Mouse (Mus musculus) left cerebral cortex, postnatal 10 days (tissue): ENCODE data around the gene Eif2b3. TPM values are rescaled to one million over a fixed set of nuclear protein-coding genes. Genes with fewer than 3 reads are reported as not detected.
A peak's percentile ranks its signal among the peaks of the same experiment; 100 is the strongest.

Experiments used
- DNase-seq, 2 experiments: peaks; one replicate each; pipeline ENCODE4 v3.0.0; 2021 to 2022; ENCODE audit warnings: low spot score in 2 of 2, mixed read lengths in 1 of 2; ENCODE audit errors: extremely low spot score in 1 of 2
- intact Hi-C: fragments of 180-260 bp; cut with DNase I; formaldehyde crosslinking; loops from one replicate; pipeline ENCODE4 v1.15.1; 2025
- total RNA-seq, 2 experiments: library from RNA; stranded (reverse); gene quantifications; 2 replicates each; pipeline ENCODE4 v1.2.3; 2021

Gene Eif2b3
- total RNA-seq = 10 to 100 TPM; 25.5 to 26.9 TPM

GRCm38 (mm10) chr4:117019206-117020134 is at the start of gene Eif2b3:
Eif2b3 (plus strand) TSS chr4:117019402.
- intact Hi-C loops = no loop called here

GRCm38 (mm10) chr4:116976503-116976902 is 42.7 kb upstream of the Eif2b3 start:
- no peak for DNase-seq
- intact Hi-C loops = no loop called here

More at GRCm38 (mm10) chr4:117019206-117020134, at the start of gene Eif2b3:
- DNase-seq = peak; percentile 84 to 93

GRCm38 (mm10) chr4:116985681-116986080 is 33.5 kb upstream of the Eif2b3 start:
- intact Hi-C loops = no loop called here
- DNase-seq = no peak

- intact Hi-C loops = no loop called here
- DNase-seq = peak; percentile 63 to 87
These were observed 32.6 kb upstream of the Eif2b3 start for GRCm38 (mm10) chr4:116986400-116987121.

GRCm38 (mm10) chr4:116987122-116987456 is 32.1 kb upstream of the Eif2b3 start:
- no peak for DNase-seq
- intact Hi-C loops = no loop called here

GRCm38 (mm10) chr4:116989731-116990130 is 29.5 kb upstream of the Eif2b3 start:
- DNase-seq = no peak

GRCm38 (mm10) chr4:116991366-116991765 is 27.8 kb upstream of the Eif2b3 start:
- intact Hi-C loops = loop anchor here (1.0 to 10.0 kb wide), 3 partner anchors 114 to 277 kb away; partner anchors contain the start of gene Zswim5
- peak; percentile 74 to 75 for DNase-seq

More at GRCm38 (mm10) chr4:116989731-116990130, 29.5 kb upstream of the Eif2b3 start:
- intact Hi-C loops = loop anchor here (5.0 to 10.0 kb wide), 2 partner anchors 112 to 275 kb away; partner anchors contain the start of gene Zswim5

- DNase-seq = peak; percentile 95
- intact Hi-C loops = loop anchor here (5.0 to 10.0 kb wide), 2 partner anchors 117 to 279 kb away; partner anchors contain the start of gene Zswim5
These were observed 25.3 kb upstream of the Eif2b3 start, which contains the start of gene Urod for GRCm38 (mm10) chr4:116993672-116994621. Urod (minus strand) TSS chr4:116994413.

- peak in 1 of 2 experiments; percentile 71 for DNase-seq
- intact Hi-C loops = loop anchor here (10.0 kb wide), 1 partner anchor 280 kb away; no protein-coding TSS in a partner anchor
These were observed 23.9 kb upstream of the Eif2b3 start, which contains the start of gene Hectd3 for GRCm38 (mm10) chr4:116995131-116995797. Hectd3 (plus strand) TSS chr4:116995317.

GRCm38 (mm10) chr4:116995798-116996135 is 23.4 kb upstream of the Eif2b3 start:
- peak in 1 of 2 experiments; percentile 69 for DNase-seq
- intact Hi-C loops = loop anchor here (10.0 kb wide), 1 partner anchor 281 kb away; no protein-coding TSS in a partner anchor

GRCm38 (mm10) chr4:116999513-117000154 is 19.6 kb upstream of the Eif2b3 start:
- DNase-seq = no peak
- intact Hi-C loops = loop anchor here (5.0 to 10.0 kb wide), 2 partner anchors 148 to 285 kb away; no protein-coding TSS in a partner anchor

- DNase-seq = no peak
- intact Hi-C loops = loop anchor here (5.0 kb wide), 1 partner anchor 145 kb away; no protein-coding TSS in a partner anchor
These were observed 17.2 kb upstream of the Eif2b3 start for GRCm38 (mm10) chr4:117001957-117002356.

GRCm38 (mm10) chr4:117002543-117003521 is 16.4 kb upstream of the Eif2b3 start:
- intact Hi-C loops = loop anchor here (5.0 kb wide), 1 partner anchor 144 kb away; no protein-coding TSS in a partner anchor
- DNase-seq = peak; percentile 61 to 71

GRCm38 (mm10) chr4:117004649-117005048 is 14.6 kb upstream of the Eif2b3 start:
- DNase-seq = no peak
- intact Hi-C loops = loop anchor here (5.0 kb wide), 1 partner anchor 143 kb away; no protein-coding TSS in a partner anchor

- intact Hi-C loops = no loop called here
- DNase-seq = no peak
These were observed 13.4 kb upstream of the Eif2b3 start for GRCm38 (mm10) chr4:117005611-117006400.
